Mouse (Mus musculus) heart, embryonic 14.5 days (tissue): ENCODE data around the gene Hist1h2ab. TPM values are rescaled to one million over a fixed set of nuclear protein-coding genes. Genes with fewer than 3 reads are reported as not detected.
A peak's percentile ranks its signal among the peaks of the same experiment; 100 is the strongest.

ENCODE experiments used
- ATAC-seq: fragments of 200-750 bp; cut with Nextera tagmentation; 2 replicates; pipeline ENCODE4 v1.8.0; 2017; ENCODE audit warnings: low read depth, moderate TSS enrichment; ENCODE audit not compliant: insufficient number of reproducible peaks, insufficient read depth, low FRiP score
- H3K27ac ChIP-seq, 2 experiments: fragments of 200-500 bp in 1 of 2; fragments of 300-500 bp in 1 of 2; sonication (generic) in 1 of 2; replicated peaks in 1 of 2; 2 replicates each; pipeline ENCODE4 v1.5.1; 2012 to 2014; ENCODE audit warnings: low read depth in 2 of 2, low read length in 2 of 2, control low read depth in 1 of 2, mild to moderate bottlenecking in 1 of 2, mixed read lengths in 1 of 2; ENCODE audit not compliant: control insufficient read depth in 1 of 2, insufficient read depth in 1 of 2
- H3K27me3 ChIP-seq: fragments of 300-500 bp; sonication (generic); 2 replicates; pipeline ENCODE4 v1.6.1; 2014; ENCODE audit warnings: mild to moderate bottlenecking, low read length, control low read depth; ENCODE audit not compliant: control insufficient read depth, insufficient read depth
- H3K36me3 ChIP-seq: fragments of 300-500 bp; sonication (generic); 2 replicates; pipeline ENCODE4 v1.6.1; 2014; ENCODE audit warnings: mild to moderate bottlenecking, control low read depth, low read length, mixed read lengths; ENCODE audit not compliant: control insufficient read depth, insufficient read depth
- H3K4me1 ChIP-seq, 2 experiments: fragments of 200-500 bp in 1 of 2; fragments of 300-500 bp in 1 of 2; sonication (generic) in 1 of 2; 2 replicates each; pipeline ENCODE4 v1.6.1; 2012 to 2014; ENCODE audit warnings: low read length in 2 of 2, control low read depth in 1 of 2, mixed read lengths in 1 of 2; ENCODE audit not compliant: control insufficient read depth in 2 of 2, insufficient read depth in 2 of 2
- H3K4me2 ChIP-seq: fragments of 300-500 bp; sonication (generic); 2 replicates; pipeline ENCODE4 v1.6.1; 2014; ENCODE audit warnings: mild to moderate bottlenecking, low read length
- H3K4me3 ChIP-seq, 2 experiments: fragments of 200-500 bp in 1 of 2; fragments of 300-500 bp in 1 of 2; sonication (generic) in 1 of 2; 2 replicates each; pipeline ENCODE4 v1.5.1; 2012 to 2014; ENCODE audit warnings: low read length in 2 of 2, mild to moderate bottlenecking in 2 of 2, control low read depth in 1 of 2, low read depth in 1 of 2, moderate library complexity in 1 of 2; ENCODE audit not compliant: control insufficient read depth in 1 of 2, insufficient read depth in 1 of 2
- H3K9ac ChIP-seq: fragments of 300-500 bp; sonication (generic); 2 replicates; pipeline ENCODE4 v1.6.1; 2014; ENCODE audit warnings: mild to moderate bottlenecking, low read length
- H3K9me3 ChIP-seq: fragments of 300-500 bp; sonication (generic); 2 replicates; pipeline ENCODE4 v1.6.1; 2016; ENCODE audit warnings: low read length, control low read depth; ENCODE audit not compliant: control insufficient read depth
- WGBS: fragments of 180-500 bp; shearing (Covaris S2); extraction: QIAGEN DNeasy Blood & Tissue Kit; methylation state at CpG from one replicate; pipeline ENCODE4 v1.1.7; 2014; 5-methylcytosine and 5-hydroxymethylcytosine counted together
- polyA plus RNA-seq: library from polyadenylated mRNA; unstranded; fragments of >200 nt; fragmentation: Nextera tagmentation; extraction: Ambion mirVana; gene quantifications from 2 replicates; pipeline ENCODE4 v1.2.1, GENCODE M21; 2014

Gene Hist1h2ab
- polyA plus RNA-seq, 1 experiment from 2014 or later, result 14.5 TPM

DNA sequence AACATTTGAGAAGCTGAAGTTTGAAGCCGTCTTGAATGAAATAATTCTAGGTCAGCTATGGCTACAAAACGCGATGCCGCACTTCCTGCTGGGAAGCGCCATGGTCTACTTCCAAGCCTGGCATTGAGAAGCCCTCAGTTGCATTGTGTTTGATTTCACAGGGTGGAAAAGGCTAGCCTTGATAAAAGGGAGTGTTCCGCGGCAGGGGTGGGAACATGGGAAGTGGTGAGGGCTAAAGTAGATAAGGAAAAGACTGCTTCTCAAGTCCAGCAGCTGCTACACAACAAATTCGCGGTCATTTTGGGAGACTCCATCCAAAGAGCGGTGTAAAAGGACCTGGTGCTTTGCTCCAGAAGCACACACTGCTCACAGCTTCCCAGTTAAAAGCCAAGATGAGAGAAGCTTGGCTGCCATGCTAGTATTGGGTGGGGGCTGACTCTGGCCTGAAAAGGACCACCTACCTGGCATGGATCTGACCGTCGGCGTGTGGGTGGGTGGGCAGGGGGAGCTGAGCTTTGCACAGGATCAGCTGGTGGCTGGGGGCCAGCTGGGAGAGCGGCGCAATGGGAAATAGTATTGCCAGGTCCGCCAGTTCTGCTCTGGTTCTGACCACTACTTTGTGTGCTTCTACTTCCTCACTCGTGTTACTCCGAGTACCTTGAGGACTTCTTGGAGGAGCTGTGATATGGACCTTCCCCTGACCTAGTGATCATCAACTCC, 22.3 kb upstream of the Hist1h2ab start:
- no peak overlapping the region for H3K4me2 ChIP-seq
- H3K27me3 ChIP-seq, result no peaks in the 10 kb centered on the region
- peaks cover 12 to 15% of the 10 kb centered on the region in 2 experiments for H3K4me1 ChIP-seq
- H3K9me3 ChIP-seq, result no peaks in the 10 kb centered on the region
- H3K27ac ChIP-seq, result no peak overlapping the region
- H3K4me3 ChIP-seq, result no peak overlapping the region
- WGBS, result 71% methylated on average over 18 of the region's 18 CpGs
- H3K36me3 ChIP-seq, result no peaks in the 10 kb centered on the region
- H3K9ac ChIP-seq, result no peak overlapping the region
- ATAC-seq, result no peak

DNA sequence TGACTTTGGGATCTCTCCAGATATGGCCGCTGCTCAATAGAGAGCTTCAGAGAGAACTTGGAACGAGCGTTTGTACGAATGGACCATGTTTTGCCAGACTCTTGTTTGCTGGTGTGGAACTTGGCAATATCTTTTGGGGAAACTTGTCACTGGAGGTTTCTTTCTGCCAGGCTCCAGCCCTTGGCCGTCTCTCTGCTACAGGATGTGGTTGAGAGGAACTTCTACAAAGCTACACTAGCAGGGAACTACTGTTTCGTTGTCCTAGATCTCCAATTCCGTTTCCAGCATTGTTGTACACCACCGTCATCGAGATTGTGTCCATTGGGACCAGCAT, 21.8 kb upstream of the Hist1h2ab start:
- no peak for ATAC-seq
- Histone ChIP-seq H3K4me2 (no peak overlapping the region), H3K36me3 (no peaks in the 10 kb centered on the region), H3K27ac (no peak overlapping the region), H3K27me3 (no peaks in the 10 kb centered on the region), H3K4me3 (no peak overlapping the region), H3K9ac (no peak overlapping the region), H3K4me1 (peaks cover 10 to 11% of the 10 kb centered on the region in 2 experiments), H3K9me3 (no peaks in the 10 kb centered on the region)
- 86% methylated on average over 9 of the region's 9 CpGs for WGBS

DNA sequence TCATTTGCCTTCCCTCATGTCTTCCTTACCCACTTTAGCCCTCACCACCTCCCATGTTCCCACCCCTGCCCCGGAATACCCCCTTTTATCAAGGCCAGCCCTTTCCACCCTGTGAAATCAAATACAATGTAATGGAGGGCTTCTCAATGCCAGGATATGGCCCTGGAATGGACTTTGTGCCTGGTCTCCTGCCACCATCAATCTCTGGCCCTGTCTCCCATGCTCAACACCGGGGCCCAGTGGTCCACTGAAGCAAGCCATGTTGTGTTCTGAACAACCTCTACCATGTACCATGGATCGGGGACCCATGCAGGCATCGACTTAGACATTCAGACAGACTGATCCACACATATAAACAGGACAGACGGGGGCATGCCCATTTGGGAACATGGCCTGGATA, 21.2 kb upstream of the Hist1h2ab start:
- no peak overlapping the region for H3K4me2 ChIP-seq
- no peaks in the 10 kb centered on the region for H3K27me3 ChIP-seq
- H3K36me3 ChIP-seq, result no peaks in the 10 kb centered on the region
- no peak overlapping the region for H3K4me3 ChIP-seq
- no peak overlapping the region for H3K9ac ChIP-seq
- H3K4me1 ChIP-seq, result peaks cover 7% of the 10 kb centered on the region in 2 experiments
- no peak overlapping the region for H3K27ac ChIP-seq
- 95% methylated on average over 5 of the region's 5 CpGs for WGBS
- H3K9me3 ChIP-seq, result no peaks in the 10 kb centered on the region
- ATAC-seq, result no peak

DNA sequence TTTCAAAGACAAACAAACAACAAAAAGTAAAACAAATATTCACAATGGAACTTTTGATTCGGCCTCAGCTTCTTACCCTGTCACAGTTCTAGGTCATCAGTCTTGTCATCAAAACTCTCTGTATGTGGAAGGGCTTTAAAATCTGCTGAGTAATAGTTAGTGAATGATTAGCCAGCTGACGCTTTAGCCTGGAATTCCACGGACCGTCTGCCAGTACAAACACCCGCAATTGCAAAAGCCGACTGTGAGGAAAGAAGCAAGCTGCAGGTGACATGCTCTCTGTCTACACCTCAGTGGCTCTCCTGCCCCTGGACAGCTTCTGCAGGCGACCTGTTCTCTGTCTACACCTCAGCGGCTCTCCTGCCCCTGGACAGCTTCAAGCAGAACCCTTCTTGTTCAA, 20.4 kb upstream of the Hist1h2ab start:
- peaks cover 4 to 5% of the 10 kb centered on the region in 2 experiments; a peak in 3 of 4 replicates for H3K4me1 ChIP-seq
- H3K27ac ChIP-seq, result no peak overlapping the region
- no peak for ATAC-seq
- no peaks in the 10 kb centered on the region for H3K27me3 ChIP-seq
- no peak overlapping the region for H3K9ac ChIP-seq
- H3K4me3 ChIP-seq, result no peak overlapping the region
- WGBS, result 11% methylated on average over 8 of the region's 8 CpGs
- 0 out of 2 replicates have a peak overlapping the region, but pooled peaks have one; percentile 8 for H3K4me2 ChIP-seq
- H3K9me3 ChIP-seq, result no peaks in the 10 kb centered on the region
- H3K36me3 ChIP-seq, result no peaks in the 10 kb centered on the region

DNA sequence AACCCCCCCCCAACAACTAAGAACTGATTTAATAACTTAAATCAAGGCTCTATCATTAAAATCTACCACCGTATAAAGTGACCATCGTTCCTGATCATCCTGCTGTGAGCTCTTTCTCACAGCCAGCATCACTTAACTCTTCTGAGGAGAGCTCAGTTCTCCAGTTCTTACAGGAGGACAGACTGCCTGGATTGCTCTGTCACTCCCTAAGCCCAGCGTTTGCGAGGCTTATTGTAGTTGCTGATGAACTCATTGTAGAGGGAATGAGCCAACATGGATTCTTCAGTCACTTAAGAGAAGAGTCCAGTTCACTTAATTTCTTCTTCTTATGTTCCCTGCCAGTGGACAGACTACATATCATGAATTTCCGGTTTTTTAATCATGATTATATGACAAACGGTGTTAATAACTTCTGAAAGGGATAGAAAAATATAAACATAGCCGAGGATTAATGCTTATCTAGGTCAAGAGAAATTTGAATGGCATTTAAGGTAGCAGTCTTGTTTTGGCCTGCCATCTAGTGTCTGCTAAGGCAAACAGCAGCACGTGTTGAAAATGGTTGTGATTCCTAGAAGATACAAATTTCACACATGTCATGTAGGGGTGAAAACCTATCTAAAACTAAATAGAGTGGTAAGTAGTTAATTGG, 18.6 kb upstream of the Hist1h2ab start:
- no peak overlapping the region for H3K9ac ChIP-seq
- no peak for ATAC-seq
- no peak overlapping the region for H3K27ac ChIP-seq
- no peak overlapping the region for H3K4me3 ChIP-seq
- no peaks in the 10 kb centered on the region for H3K27me3 ChIP-seq
- H3K4me2 ChIP-seq, result no peak overlapping the region
- H3K4me1 ChIP-seq, result peaks cover 4 to 5% of the 10 kb centered on the region in 2 experiments; a peak in 3 of 4 replicates
- no peaks in the 10 kb centered on the region for H3K36me3 ChIP-seq
- no peaks in the 10 kb centered on the region for H3K9me3 ChIP-seq
- WGBS, result 23% methylated on average over 8 of the region's 8 CpGs

DNA sequence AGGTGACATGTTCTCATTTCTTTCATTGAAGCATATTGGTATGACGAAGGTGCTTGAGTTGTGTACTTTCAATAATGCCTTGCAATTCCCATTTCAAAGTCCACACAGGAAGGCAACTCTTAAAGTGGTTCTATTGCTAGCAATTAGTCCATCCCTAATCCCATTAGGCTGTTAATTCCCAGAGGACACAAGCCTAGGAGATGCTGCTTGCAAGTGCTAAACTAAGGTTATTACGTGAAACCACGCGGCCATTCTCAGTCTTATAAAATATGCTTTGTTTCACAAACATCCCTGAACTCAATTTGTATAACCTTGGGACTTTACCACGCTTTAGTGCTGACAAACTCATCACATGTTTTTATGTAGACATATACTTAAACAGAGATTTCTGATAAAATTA, 13.8 kb upstream of the Hist1h2ab start:
- no peak for ATAC-seq
- H3K27ac ChIP-seq, result no peak overlapping the region
- H3K27me3 ChIP-seq, result no peaks in the 10 kb centered on the region
- H3K4me1 ChIP-seq, result peaks cover 0 to 15% of the 10 kb centered on the region in 2 experiments; a peak in 1 of 4 replicates
- H3K9ac ChIP-seq, result no peak overlapping the region
- 90% methylated on average over 5 of the region's 5 CpGs for WGBS
- H3K9me3 ChIP-seq, result no peaks in the 10 kb centered on the region
- no peaks in the 10 kb centered on the region for H3K36me3 ChIP-seq
- no peak overlapping the region for H3K4me3 ChIP-seq
- H3K4me2 ChIP-seq, result no peak overlapping the region

DNA sequence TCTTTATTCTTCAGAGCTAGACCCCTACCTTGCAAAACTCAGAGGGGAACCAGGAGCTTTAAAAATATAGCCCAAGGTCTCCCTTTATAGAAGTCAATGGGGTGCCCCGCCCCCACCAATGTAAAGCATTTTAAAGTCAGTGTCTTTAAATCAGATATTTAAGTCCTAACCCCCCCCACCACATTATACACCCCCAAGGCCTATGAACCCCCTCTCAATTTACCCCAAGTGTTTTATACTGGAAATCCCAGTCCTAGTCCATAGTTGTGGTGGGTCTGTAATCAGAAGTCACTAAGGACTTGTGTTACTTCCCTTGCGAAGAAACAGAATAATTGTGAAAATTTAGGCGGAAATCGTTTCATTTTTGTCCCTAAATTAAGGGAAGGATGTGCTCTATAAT, 12.9 kb upstream of the Hist1h2ab start:
- ATAC-seq, result no peak
- Histone ChIP-seq H3K36me3 (no peaks in the 10 kb centered on the region), H3K4me3 (peak overlapping the region; percentile 51 to 86; a peak in 3 of 4 replicates), H3K9ac (peak overlapping the region; percentile 95), H3K27me3 (no peaks in the 10 kb centered on the region), H3K9me3 (no peaks in the 10 kb centered on the region), H3K27ac (peak overlapping the region; percentile 99), H3K4me1 (peaks cover 0 to 15% of the 10 kb centered on the region in 2 experiments; a peak in 1 of 4 replicates), H3K4me2 (peak overlapping the region; percentile 75)
- 18% methylated on average over 4 of the region's 4 CpGs for WGBS
